Mouse (Mus musculus) adipocyte (in vitro differentiated cells): Measurements from ENCODE around the gene Ndufb6.
"Not testable (repeated sequence)": the region's sequence is repeated elsewhere in the genome, so short reads cannot be mapped to it uniquely, and the experiment has no call there.

Experiments
- DNase-seq: peaks from one replicate; pipeline ENCODE4 v3.0.0-alpha.2; 2016; ENCODE audit warnings: low spot score

Gene Ndufb6

DNA sequence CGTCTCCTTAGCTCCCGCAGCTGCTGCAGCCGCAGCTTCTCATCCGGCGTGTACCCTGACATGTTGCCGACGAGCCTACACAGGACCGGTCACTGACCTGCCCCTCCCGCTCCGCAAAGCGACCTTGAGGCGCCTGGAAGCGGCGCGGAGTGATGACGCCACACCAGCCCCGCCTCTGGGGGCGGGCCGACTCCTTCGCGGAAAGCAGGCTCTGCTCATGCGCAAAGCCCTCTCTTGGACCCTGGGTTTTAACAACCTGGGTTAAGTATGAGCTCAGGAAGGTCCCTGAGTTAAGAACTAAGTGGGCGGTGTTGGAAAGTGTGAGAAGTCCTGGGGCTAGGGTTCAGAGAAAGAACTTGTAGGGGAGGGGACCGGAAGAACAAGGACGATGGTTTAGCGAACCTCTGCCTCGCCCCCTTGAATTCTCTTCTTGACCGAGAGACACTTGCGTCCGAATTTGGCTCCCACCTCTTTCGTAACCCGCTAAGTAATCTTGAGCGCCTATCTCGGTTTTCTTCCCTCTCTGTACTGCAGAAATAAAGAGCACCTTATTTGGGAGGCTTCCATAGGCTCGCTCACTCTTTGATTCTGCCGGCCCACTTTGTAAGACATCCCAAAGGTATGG lies at the start of gene Ndufb6:
TSS of gene Ndufb6 (minus strand) at position 146 of the 625 bp plus-strand sequence.
- peak; percentile 91 for DNase-seq

- no peak for DNase-seq
Observed at GRCm38 (mm10) chr4:40327161-40327560, 47.9 kb upstream of the Ndufb6 start.

- no peak for DNase-seq
Observed at GRCm38 (mm10) chr4:40324620-40325019, 45.4 kb upstream of the Ndufb6 start.

- no peak for DNase-seq
Observed at GRCm38 (mm10) chr4:40317404-40317803, 38.2 kb upstream of the Ndufb6 start.

- DNase-seq, result no peak
Observed at GRCm38 (mm10) chr4:40313026-40313425, 33.8 kb upstream of the Ndufb6 start.

DNA sequence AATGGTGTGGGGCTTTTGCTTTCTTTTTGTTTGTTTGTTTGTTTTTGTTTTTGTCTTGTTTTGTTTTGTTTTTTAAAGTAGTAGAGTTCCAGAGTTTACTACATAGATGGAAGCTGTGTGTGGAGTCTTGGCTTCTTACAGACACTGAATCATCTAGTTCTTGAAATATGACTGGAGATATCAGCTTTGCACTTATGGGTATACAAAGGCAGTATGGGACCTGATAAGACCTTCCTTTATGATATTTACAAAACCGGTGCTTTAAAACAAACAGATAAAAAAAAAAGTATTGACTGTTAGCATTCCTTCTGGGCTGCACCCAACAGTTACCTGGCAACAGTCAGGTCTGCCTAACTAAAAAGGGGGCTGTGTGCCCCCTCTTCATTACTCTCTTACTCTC lies 33.0 kb upstream of the Ndufb6 start:
- no peak for DNase-seq

GRCm38 (mm10) chr4:40310796-40311383 lies 31.7 kb upstream of the Ndufb6 start:
- no peak for DNase-seq

- DNase-seq, result no peak
Observed at GRCm38 (mm10) chr4:40309682-40310081, 30.5 kb upstream of the Ndufb6 start.

DNA sequence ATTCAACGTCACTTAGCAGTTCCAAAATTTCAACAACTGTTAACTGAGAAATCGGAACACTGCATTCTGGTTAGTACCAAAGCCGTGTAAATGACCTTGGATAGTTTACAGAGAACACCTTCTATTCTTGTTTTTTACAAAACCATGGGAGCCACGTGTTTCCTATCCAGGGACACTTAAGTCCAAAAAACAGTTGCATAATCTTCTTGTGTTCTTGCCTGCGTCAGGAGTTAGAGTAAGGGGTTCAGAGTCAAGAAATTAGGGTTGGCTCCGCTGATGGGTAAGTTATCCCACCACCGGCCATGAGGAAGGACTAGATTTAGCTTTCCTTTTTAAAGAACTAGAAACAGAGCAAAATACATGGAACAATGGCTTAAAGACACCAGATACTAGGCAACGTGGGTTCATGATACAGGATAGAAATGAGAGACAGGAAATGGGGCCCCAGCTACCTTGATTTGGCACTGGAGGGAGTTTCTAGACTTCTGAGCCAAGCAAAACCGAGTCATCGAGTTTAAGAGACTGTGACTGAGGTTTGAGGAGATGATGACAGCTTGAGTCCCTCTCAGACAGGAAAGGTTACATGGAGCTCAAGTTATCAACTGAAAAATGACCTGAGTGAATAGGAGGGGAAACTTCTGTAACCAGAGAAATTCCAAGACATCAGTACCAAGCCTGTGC lies 23.4 kb upstream of the Ndufb6 start:
- DNase-seq, result no peak

GRCm38 (mm10) chr4:40301076-40301789 lies 22.0 kb upstream of the Ndufb6 start:
- DNase-seq, result peak; percentile 70

DNA sequence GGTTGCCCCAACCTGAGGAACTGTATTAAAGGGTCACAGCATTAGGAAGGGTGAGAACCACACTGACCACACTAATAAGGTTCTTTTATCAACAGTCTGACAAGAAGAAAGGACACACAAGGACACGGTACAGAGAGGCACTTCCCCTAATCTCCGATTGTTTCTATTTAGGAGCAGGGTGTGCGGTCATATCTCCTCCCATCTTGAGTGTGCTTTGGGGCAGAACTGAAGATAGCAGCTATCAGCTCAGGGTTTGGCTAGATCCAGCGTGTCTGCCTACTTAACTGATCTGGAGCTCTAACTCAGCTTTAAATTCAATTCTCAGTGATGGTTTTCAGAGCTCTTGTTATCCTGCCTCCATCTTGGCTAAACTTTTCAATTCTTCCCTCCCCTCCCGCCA lies 19.9 kb upstream of the Ndufb6 start:
- DNase-seq, result no peak

DNA sequence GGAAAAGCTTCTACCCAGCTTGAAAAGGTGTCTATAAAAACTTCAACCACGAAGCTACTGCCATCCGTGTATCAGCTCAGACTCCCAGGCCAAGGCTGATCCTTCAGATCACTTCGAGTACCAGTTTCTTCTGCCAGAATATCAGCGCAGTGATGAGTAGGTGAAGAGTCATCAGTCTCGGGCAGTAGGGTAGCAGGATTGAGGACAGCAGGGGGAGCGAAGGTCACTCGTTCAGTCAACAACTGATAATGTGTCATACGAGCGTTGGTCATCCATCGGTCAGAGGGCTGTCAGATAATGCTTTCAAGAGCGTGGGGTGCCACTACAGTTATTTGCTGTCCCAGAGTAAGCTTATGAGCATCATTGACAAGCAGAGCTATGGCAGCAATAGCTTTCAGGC lies 12.3 kb upstream of the Ndufb6 start:
- DNase-seq, result not testable (repeated sequence)

DNA sequence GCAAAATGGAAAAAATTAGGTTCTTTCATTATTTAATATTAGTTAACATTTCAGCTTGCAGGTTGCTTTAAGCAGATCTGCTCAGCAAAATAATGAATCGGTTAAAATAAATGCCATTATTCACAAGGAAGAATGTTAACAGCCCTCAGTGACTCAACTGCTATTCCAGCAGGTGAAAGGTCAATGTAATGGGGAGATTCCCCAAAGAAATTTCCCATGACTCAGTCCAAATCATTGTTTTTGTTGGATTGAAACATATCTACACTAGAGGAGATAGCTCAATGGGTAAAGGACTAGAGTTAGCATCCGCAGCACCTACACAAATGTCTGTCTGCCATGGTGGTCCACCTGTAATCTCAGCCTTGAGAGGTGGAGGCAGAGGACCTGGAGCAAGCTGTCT lies 9.8 kb upstream of the Ndufb6 start:
- peak; percentile 35 for DNase-seq

DNA sequence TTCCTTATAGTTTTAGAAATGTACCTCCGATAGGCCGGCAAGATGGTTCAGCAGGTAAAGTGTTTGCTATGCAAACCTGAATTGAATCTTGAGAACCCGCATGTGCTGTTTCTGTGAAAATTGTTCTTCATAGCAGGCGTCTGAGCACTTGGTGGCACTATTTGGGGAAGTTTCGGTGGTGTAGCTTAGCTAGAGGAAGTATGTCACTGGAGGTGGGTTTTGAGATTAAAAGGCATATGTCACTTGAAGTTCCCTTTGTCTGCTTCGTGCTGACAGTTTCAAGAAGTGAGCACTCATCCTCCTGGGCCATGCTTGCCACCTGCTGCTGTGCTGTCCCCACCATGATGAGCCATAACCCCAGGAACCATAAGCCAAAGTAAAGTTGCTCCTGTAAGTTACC lies 8.2 kb upstream of the Ndufb6 start:
- no peak for DNase-seq

DNA sequence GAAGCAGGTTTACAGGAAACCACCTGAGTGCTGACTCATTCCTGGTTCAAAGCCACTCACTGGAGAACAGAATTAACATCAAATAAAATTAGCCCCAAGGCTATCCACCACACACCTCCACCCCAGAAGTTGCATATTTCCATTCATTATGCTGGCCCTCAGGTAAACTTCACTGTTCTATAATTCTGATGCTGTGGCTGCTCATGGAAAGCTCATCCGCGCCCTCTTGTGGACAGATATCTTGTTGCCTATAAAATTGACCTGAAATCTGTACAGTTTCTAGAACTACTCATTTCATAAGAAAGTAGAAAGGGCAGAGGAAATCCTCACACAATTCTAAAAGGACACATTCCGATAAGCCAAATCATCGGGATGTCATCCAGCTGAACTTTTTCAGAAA lies 6.4 kb upstream of the Ndufb6 start:
- DNase-seq, result peak; percentile 83

- no peak for DNase-seq
Observed at GRCm38 (mm10) chr4:40278880-40279275, 343 bp downstream of the Ndufb6 start.

DNA sequence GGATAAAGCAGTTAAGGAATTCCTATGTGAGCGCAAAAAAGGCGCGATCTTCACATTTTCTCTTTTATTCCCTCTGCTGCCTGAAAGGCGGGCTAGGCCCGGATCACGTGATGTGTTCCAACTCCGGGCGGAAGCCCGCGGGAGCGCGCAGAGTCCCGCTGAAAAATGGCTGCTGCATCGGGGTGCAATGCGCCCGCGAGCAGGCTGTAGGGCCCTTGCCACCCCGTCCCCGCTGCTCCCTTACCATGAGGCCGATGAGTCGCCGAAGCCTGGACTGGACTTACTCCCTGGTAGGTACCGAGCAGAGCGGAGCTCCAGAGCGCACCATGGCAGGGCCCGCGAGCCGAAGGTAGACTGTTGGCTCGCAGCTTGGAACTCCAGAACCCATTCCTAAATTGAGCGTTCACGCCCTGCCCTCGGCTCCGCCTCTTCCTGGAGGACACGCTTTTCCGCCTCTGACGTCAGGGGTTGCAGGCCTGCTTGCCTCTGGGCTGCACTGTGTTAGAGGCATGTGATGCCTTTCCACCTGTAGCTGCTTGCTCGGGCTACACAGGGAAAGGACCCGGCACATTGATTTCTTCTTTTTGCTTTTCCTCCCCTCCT lies 9.7 kb downstream of the Ndufb6 start, which contains the start of the genes Smim27 and Topors:
TSS of gene Smim27 (plus strand) at position 150 of the 603 bp plus-strand sequence.
TSS of gene Topors (minus strand) at position 421 of the 603 bp plus-strand sequence.
- DNase-seq, result peak; percentile 98

DNA sequence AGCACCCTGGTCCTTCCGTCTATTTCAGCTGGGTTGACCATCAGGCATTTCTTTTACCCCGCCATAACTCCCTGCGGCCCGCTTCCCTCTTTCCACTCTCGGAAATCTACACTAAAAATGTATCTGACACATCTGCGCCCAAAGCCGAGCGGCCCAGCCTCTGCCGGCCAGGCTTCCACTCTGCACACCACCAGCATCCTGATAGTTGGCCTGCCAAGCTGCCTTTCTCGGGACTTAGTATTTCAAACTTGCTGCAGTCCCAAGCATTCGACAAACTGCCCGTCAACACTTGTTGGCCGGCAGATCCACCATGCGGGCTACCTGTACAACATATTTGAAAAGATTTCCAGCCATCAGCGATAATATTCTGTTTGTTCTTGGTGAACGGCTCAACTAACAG lies 10.4 kb downstream of the Ndufb6 start:
- no peak for DNase-seq

DNA sequence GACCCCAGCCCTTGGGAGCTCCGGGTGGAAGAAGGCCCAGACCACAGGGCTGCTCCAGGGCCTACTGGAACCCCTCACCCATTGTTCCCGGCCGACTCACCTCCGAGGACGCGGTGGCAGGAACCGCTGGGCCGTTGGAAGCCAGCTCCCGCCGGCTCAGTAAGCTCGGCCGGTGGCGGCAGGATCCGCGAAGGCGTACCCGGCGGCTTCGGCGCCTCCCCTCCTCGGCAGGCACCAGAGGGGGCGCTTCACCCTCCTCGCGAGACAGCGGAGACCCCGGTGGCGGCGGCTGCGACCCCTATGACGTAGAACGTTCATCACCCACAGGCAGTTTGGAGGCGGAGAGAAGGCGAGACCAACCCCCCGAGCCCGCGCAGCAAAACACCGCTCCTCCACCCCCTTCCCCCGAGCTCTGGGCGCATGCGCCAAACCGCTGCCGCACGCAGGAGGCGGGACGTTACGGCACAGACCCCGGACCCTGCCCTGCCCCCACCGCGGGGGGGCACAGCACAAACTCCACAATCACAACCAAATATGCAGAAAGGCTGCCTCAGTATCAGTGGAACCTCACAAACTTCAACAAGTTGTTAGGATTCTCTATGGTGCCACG lies 10.9 kb downstream of the Ndufb6 start:
- peak; percentile 88 for DNase-seq

- peak; percentile 56 for DNase-seq
Observed at GRCm38 (mm10) chr4:40267681-40268080, 11.5 kb downstream of the Ndufb6 start.

- no peak for DNase-seq
Observed at GRCm38 (mm10) chr4:40264321-40264720, 14.9 kb downstream of the Ndufb6 start.
